Mouse (Mus musculus) bone marrow, adult 2 months (tissue): Measurements from ENCODE around the gene Tubg1.
"Not testable (repeated sequence)": the region's sequence is repeated elsewhere in the genome, so short reads cannot be mapped to it uniquely, and the experiment has no call there.

Experiments used
- CTCF ChIP-seq: fragments of 200-500 bp; IDR thresholded peaks from 2 replicates; pipeline ENCODE4 v1.5.1; 2011; ENCODE audit warnings: low read length, control low read depth; ENCODE audit not compliant: control insufficient read depth, insufficient read depth
- POLR2A ChIP-seq: fragments of 200-500 bp; IDR thresholded peaks from 2 replicates; pipeline ENCODE4 v1.6.1; 2011; ENCODE audit warnings: low read depth, mild to moderate bottlenecking, control low read depth, low read length, borderline replicate concordance; ENCODE audit not compliant: control insufficient read depth

- not testable (repeated sequence) for TF ChIP-seq CTCF, POLR2A
Observed at GRCm38 (mm10) chr11:101160151-101160550, 40.4 kb downstream of the Tubg1 start.
